ENCODE assay signal across 22 mouse cellular contexts in the genomic region with DNA sequence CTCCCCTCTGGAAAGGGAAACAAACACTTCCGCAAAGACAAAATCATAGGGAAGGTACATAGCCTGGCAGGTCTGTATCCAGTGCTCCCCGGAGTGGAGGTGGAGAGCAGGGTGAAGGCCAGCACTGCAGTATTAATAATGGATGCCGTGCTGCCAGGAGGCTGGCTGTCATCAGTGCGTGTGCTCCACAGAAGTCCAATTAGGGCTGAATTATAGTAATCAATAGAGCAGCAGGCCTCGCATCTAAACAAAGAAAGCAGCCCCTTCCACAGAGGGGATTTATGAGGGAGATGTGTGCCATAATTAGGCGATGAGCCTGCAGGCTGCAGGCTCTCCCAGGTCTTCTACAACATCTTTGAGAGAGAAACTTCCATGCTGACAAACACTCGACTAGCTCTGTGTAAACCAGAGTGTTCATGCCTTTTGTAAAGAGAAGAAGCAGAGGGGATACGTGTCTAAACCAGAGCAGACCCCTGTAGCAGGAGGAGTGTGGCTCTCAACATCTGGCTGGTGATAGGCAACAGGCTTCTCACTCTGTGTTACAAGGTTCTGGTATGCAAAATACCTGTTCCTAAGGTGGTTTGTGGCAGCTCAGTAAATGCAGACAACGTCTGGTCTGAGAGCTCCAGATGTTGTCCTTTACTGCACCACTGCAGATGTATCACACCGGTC.
DNase-seq lines count a peak whose midpoint lies in the region; ATAC-seq lines count a peak whose summit lies in the region.
"Had no signal": no experiment of that assay in that cellular context is flagged by ENCODE, and none has a peak within 500 bp of the region (broad histone marks: within the 10 kb centered on the region; RNA-seq: fewer than 3 reads in every experiment).

No protein-coding gene starts in this region.

- intact Hi-C loops in left cerebral cortex, postnatal 25 days (cut with DNase I) = no loop called here

- no peaks in the 10 kb centered on the region for H3K9me3 ChIP-seq in hindbrain, embryonic 11.5 days (ENCODE audit: control insufficient read depth, low read length)
- H3K9me3 ChIP-seq in hindbrain, embryonic 10.5 days = no peaks in the 10 kb centered on the region
- H3K9me3 ChIP-seq in midbrain, embryonic 13.5 days = no peaks in the 10 kb centered on the region
- H3K9me3 ChIP-seq: embryonic facial prominence, embryonic 15.5 days; lung, embryonic 15.5 days had no signal

- H3K4me1 ChIP-seq in hindbrain, embryonic 11.5 days (replicated peaks; ENCODE audit: control insufficient read depth, insufficient read depth, low read length) = no peaks in the 10 kb centered on the region
- 0 out of 2 replicates have a peak, but pooled peaks cover 2% of the 10 kb centered on the region for H3K4me1 ChIP-seq in hindbrain, embryonic 10.5 days (replicated peaks)
- peaks cover 6% of the 10 kb centered on the region for H3K4me1 ChIP-seq in midbrain, embryonic 13.5 days (replicated peaks)
- H3K4me1 ChIP-seq: embryonic facial prominence, embryonic 15.5 days; heart, embryonic 12.5 days; lung, embryonic 15.5 days; megakaryocyte, embryonic 14.5 days had no signal

- no peak overlapping the region for H3K9ac ChIP-seq in hindbrain, embryonic 11.5 days (ENCODE audit: low read depth, low read length)
- no peak overlapping the region for H3K9ac ChIP-seq in midbrain, embryonic 13.5 days (replicated peaks)
- H3K9ac ChIP-seq: embryonic facial prominence, embryonic 15.5 days; heart, embryonic 12.5 days; lung, embryonic 15.5 days had no signal

- DNase-seq in hindbrain, embryonic 11.5 days (ENCODE audit: low spot score) = no peak
- DNase-seq in hindbrain, embryonic 10.5 days (ENCODE audit: low spot score) = no peak
- peak; percentile 5 for DNase-seq in forelimb bud, embryonic 11.5 days (ENCODE audit: low read depth, low spot score)
- peak; percentile 22 for DNase-seq in retina, postnatal 1 day
- no peak for DNase-seq in spleen, postnatal 10 days (ENCODE audit: low spot score in 2 of 2)
- DNase-seq in left cerebral cortex, postnatal 25 days (ENCODE audit: low spot score in 2 of 2) = no peak
- DNase-seq in layer of hippocampus, postnatal 14 days (ENCODE audit: low spot score in 2 of 2) = no peak
- DNase-seq: adrenal gland, postnatal 36 days; cerebellum, adult 11-12 months; gastrocnemius, postnatal 14 days; heart, postnatal 36 days; kidney, adult 18-20 months; kidney, postnatal 36 days; left cerebral cortex, postnatal 4 days; right cerebral cortex, adult 18-20 months; spleen, adult 18-20 months had no signal

- WGBS in hindbrain, embryonic 11.5 days = 75% methylated on average over 10 of the region's 10 CpGs
- 80% methylated on average over 10 of the region's 10 CpGs for WGBS in hindbrain, embryonic 10.5 days
- 54% methylated on average over 10 of the region's 10 CpGs for WGBS in midbrain, embryonic 13.5 days

- H3K27ac ChIP-seq in hindbrain, embryonic 11.5 days (ENCODE audit: low read depth, low read length) = no peak overlapping the region
- no peak overlapping the region for H3K27ac ChIP-seq in hindbrain, embryonic 10.5 days
- 0 out of 2 replicates have a peak overlapping the region, but pooled peaks have one; percentile 5 for H3K27ac ChIP-seq in midbrain, embryonic 13.5 days
- H3K27ac ChIP-seq: embryonic facial prominence, embryonic 15.5 days; lung, embryonic 15.5 days had no signal

- H3K4me3 ChIP-seq in hindbrain, embryonic 11.5 days (ENCODE audit: low read depth, low read length) = no peak overlapping the region
- H3K4me3 ChIP-seq in hindbrain, embryonic 10.5 days = no peak overlapping the region
- no peak overlapping the region for H3K4me3 ChIP-seq in midbrain, embryonic 13.5 days (replicated peaks)
- H3K4me3 ChIP-seq: embryonic facial prominence, embryonic 15.5 days; heart, embryonic 12.5 days; lung, embryonic 15.5 days; megakaryocyte, embryonic 14.5 days had no signal

- H3K4me2 ChIP-seq in hindbrain, embryonic 11.5 days (replicated peaks; ENCODE audit: low read depth, low read length) = no peak overlapping the region
- no peak overlapping the region for H3K4me2 ChIP-seq in midbrain, embryonic 13.5 days (replicated peaks)
- H3K4me2 ChIP-seq: embryonic facial prominence, embryonic 15.5 days; heart, embryonic 12.5 days; liver, embryonic 11.5 days; lung, embryonic 15.5 days had no signal

- no peaks in the 10 kb centered on the region for H3K36me3 ChIP-seq in hindbrain, embryonic 11.5 days (ENCODE audit: control insufficient read depth, insufficient read depth, low read length)
- H3K36me3 ChIP-seq in hindbrain, embryonic 10.5 days = no peaks in the 10 kb centered on the region
- no peaks in the 10 kb centered on the region for H3K36me3 ChIP-seq in midbrain, embryonic 13.5 days
- H3K36me3 ChIP-seq: embryonic facial prominence, embryonic 15.5 days; heart, embryonic 12.5 days; lung, embryonic 15.5 days had no signal

- no peaks in the 10 kb centered on the region for H3K27me3 ChIP-seq in hindbrain, embryonic 11.5 days (ENCODE audit: control insufficient read depth, insufficient read depth, low read length)
- no peaks in the 10 kb centered on the region for H3K27me3 ChIP-seq in hindbrain, embryonic 10.5 days (ENCODE audit: insufficient read depth, poor library complexity, severe bottlenecking)
- H3K27me3 ChIP-seq in midbrain, embryonic 13.5 days = no peaks in the 10 kb centered on the region
- H3K27me3 ChIP-seq: embryonic facial prominence, embryonic 15.5 days; heart, embryonic 12.5 days; lung, embryonic 15.5 days; megakaryocyte, embryonic 14.5 days had no signal

- ATAC-seq in hindbrain, embryonic 11.5 days (ENCODE audit: low FRiP score) = peak; percentile 69; the same call in 1 of the 2 replicates
- ATAC-seq in midbrain, embryonic 13.5 days = peak; percentile 92

Comparison
In these comparisons a context has a peak if more than half of its experiments do, and no peak if none do; other contexts are left out.
1. DNase-seq: peak in forelimb bud, embryonic 11.5 days (single experiment) and retina, postnatal 1 day (single experiment); none in hindbrain, embryonic 11.5 days (single experiment), hindbrain, embryonic 10.5 days (single experiment), spleen, postnatal 10 days (0 of 2), left cerebral cortex, postnatal 25 days (0 of 2) and layer of hippocampus, postnatal 14 days (0 of 2).